13 mouse cellular contexts compared by ENCODE assay signal in genomic region chr1:88217144-88217543, GRCm38 (mm10). TPM values are rescaled to one million over a fixed set of nuclear protein-coding genes. Genes with fewer than 3 reads are reported as not detected.
A peak's percentile ranks its signal among the peaks of the same experiment; 100 is the strongest.
DNase-seq lines count a peak whose midpoint lies in the region; ATAC-seq and TF ChIP-seq lines count a peak whose summit lies in the region.
"Had no signal": no experiment of that assay in that cellular context is flagged by ENCODE, and none has a peak within 500 bp of the region (broad histone marks: within the 10 kb centered on the region; RNA-seq: fewer than 3 reads in every experiment).

No protein-coding gene starts in this region.

- intact Hi-C loops in heart, postnatal 14 days (cut with DNase I): no loop called here
- intact Hi-C loops in gastrocnemius, postnatal 14 days (cut with DNase I; ENCODE audit: low total_unique reads): no loop called here

- H3K9ac ChIP-seq in limb, embryonic 11.5 days (ENCODE audit: low read length): no peak overlapping the region
- H3K9ac ChIP-seq: embryonic facial prominence, embryonic 15.5 days; liver, embryonic 12.5 days had no signal

- no peaks in the 10 kb centered on the region for H3K36me3 ChIP-seq in G1E (replicated peaks)
- no peaks in the 10 kb centered on the region for H3K36me3 ChIP-seq in limb, embryonic 11.5 days (ENCODE audit: control insufficient read depth, insufficient read depth, low read length)
- H3K36me3 ChIP-seq: embryonic facial prominence, embryonic 15.5 days; liver, embryonic 12.5 days had no signal

- WGBS in limb, embryonic 11.5 days: 68% methylated on average over 2 of the region's 2 CpGs

- no peak overlapping the region for H3K4me3 ChIP-seq in G1E (ENCODE audit: low read depth, low read length)
- H3K4me3 ChIP-seq in limb, embryonic 11.5 days (ENCODE audit: low read depth, low read length): no peak overlapping the region
- H3K4me3 ChIP-seq: embryonic facial prominence, embryonic 15.5 days; liver, embryonic 12.5 days had no signal

- no peaks in the 10 kb centered on the region for H3K9me3 ChIP-seq in G1E (replicated peaks)
- peaks cover 51% of the 10 kb centered on the region for H3K9me3 ChIP-seq in limb, embryonic 11.5 days (ENCODE audit: control insufficient read depth, low read length)

- no peak overlapping the region for H3K4me2 ChIP-seq in limb, embryonic 11.5 days (ENCODE audit: low read depth, severe bottlenecking)
- H3K4me2 ChIP-seq: embryonic facial prominence, embryonic 15.5 days; liver, embryonic 12.5 days had no signal

- H3K27me3 ChIP-seq in G1E (ENCODE audit: insufficient read depth, low read length): no peaks in the 10 kb centered on the region
- no peaks in the 10 kb centered on the region for H3K27me3 ChIP-seq in limb, embryonic 11.5 days (ENCODE audit: control insufficient read depth, insufficient read depth, low read length)
- H3K27me3 ChIP-seq: embryonic facial prominence, embryonic 15.5 days; liver, embryonic 12.5 days had no signal

- ATAC-seq in G1E (ENCODE audit: extremely low read depth, insufficient number of reproducible peaks, low FRiP score, poor library complexity, severe bottlenecking): no peak
- no peak for ATAC-seq in limb, embryonic 11.5 days (ENCODE audit: insufficient number of reproducible peaks, low FRiP score, low TSS enrichment, low read depth)
- ATAC-seq: liver, embryonic 12.5 days had no signal

- peak; percentile 4 for DNase-seq in heart, adult 8-10 months (ENCODE audit: low spot score)
- DNase-seq in heart, postnatal 14 days: no peak
- peak; percentile 9 for DNase-seq in lung, postnatal 10 days
- DNase-seq in lung, postnatal 25 days (ENCODE audit: low spot score): no peak
- DNase-seq in G1E (ENCODE audit: low spot score): no peak
- peak; percentile 40 for DNase-seq in limb, embryonic 11.5 days (ENCODE audit: low spot score)
- DNase-seq in gastrocnemius, postnatal 14 days: no peak
- no peak for DNase-seq in cerebellum, postnatal 36 days

- no peaks in the 10 kb centered on the region for H3K4me1 ChIP-seq in G1E (ENCODE audit: insufficient read depth, low read depth, low read length)
- H3K4me1 ChIP-seq in limb, embryonic 11.5 days (ENCODE audit: control insufficient read depth, insufficient read depth, low read length): no peaks in the 10 kb centered on the region
- H3K4me1 ChIP-seq: embryonic facial prominence, embryonic 15.5 days; liver, embryonic 12.5 days had no signal

- 0 out of 2 replicates have a peak, but pooled peaks have one; percentile 13 for TF ChIP-seq CTCF in G1E (IDR thresholded peaks at IDR 0.05; ENCODE audit: low read depth, low read length)

- H3K27ac ChIP-seq in limb, embryonic 11.5 days (replicated peaks; ENCODE audit: low read depth, low read length): no peak overlapping the region
- H3K27ac ChIP-seq: embryonic facial prominence, embryonic 15.5 days; liver, embryonic 12.5 days had no signal

RNA-seq across cellular contexts. Expression of gene Ugt1a1, which starts 5.4 kb away (rescaled TPM):
- not detected for total RNA-seq in heart, adult 8-10 months (2022)
- not detected for total RNA-seq in heart, postnatal 14 days (2021)
- total RNA-seq in G1E (2014; fragmentation: Nextera tagmentation): not detected in 2 replicates
- 0.06 and 0.22 TPM in 2 replicates for total RNA-seq in G1E (2017)
- polyA plus RNA-seq in G1E (2012): not detected in 2 replicates
- not detected in 2 replicates for polyA plus RNA-seq in limb, embryonic 11.5 days (2014; fragmentation: Nextera tagmentation; extraction: Ambion mirVana)
- total RNA-seq in gastrocnemius, postnatal 14 days (2021): under 1 TPM in 1 of 2 experiments, not detected in 1; 0.12 TPM
- total RNA-seq: hematopoietic stem cell, adult 5-6 weeks; layer of hippocampus, postnatal 14 days had no signal
- polyA plus RNA-seq: liver, embryonic 12.5 days had no signal

RNA-seq across cellular contexts. Expression of gene Mroh2a, which starts 9.6 kb away (rescaled TPM):
- total RNA-seq in heart, adult 8-10 months (2022): under 1 TPM in 1 of 4 experiments, not detected in 3; 0.35 TPM
- under 1 TPM; 0.07 to 0.15 TPM for total RNA-seq in heart, postnatal 14 days (2021)
- not detected in 2 replicates for total RNA-seq in G1E (2014; fragmentation: Nextera tagmentation)
- 0.23 and 0.49 TPM in 2 replicates for total RNA-seq in G1E (2017)
- polyA plus RNA-seq in G1E (2012): not detected in 2 replicates
- polyA plus RNA-seq in limb, embryonic 11.5 days (2014; fragmentation: Nextera tagmentation; extraction: Ambion mirVana): 1.6 and 1.9 TPM in 2 replicates
- not detected for total RNA-seq in gastrocnemius, postnatal 14 days (2021)
- total RNA-seq: gastrocnemius, adult 18-20 months had no signal

RNA-seq across cellular contexts. Expression of gene Dnajb3, which starts 11.6 kb away (rescaled TPM):
- under 1 TPM; 0.26 to 0.60 (median 0.41) TPM for total RNA-seq in heart, adult 8-10 months (2022)
- total RNA-seq in heart, postnatal 14 days (2021): under 1 TPM; 0.45 to 0.56 TPM
- total RNA-seq in G1E (2014; fragmentation: Nextera tagmentation) (not detected in 2 replicates), G1E (2017) (0.16 TPM in 1 of 2 replicates, not detected in the other)
- polyA plus RNA-seq in G1E (2012): not detected in 2 replicates
- polyA plus RNA-seq in limb, embryonic 11.5 days (2014; fragmentation: Nextera tagmentation; extraction: Ambion mirVana): 10.7 and 12.8 TPM in 2 replicates
- total RNA-seq in gastrocnemius, postnatal 14 days (2021): under 1 TPM; 0.22 to 0.39 TPM
- total RNA-seq: gastrocnemius, adult 18-20 months; hematopoietic stem cell, adult 5-6 weeks had no signal

RNA-seq across cellular contexts. Expression of gene Ugt1a2, which starts 16.7 kb away (rescaled TPM):
- total RNA-seq in heart, adult 8-10 months (2022): under 1 TPM in 1 of 4 experiments, not detected in 3; 0.12 TPM
- not detected for total RNA-seq in heart, postnatal 14 days (2021)
- total RNA-seq in G1E (2014; fragmentation: Nextera tagmentation) (not detected in 2 replicates), G1E (2017) (0.05 TPM in 1 of 2 replicates, not detected in the other)
- polyA plus RNA-seq in G1E (2012): not detected in 2 replicates
- polyA plus RNA-seq in limb, embryonic 11.5 days (2014; fragmentation: Nextera tagmentation; extraction: Ambion mirVana): not detected in 2 replicates
- not detected for total RNA-seq in gastrocnemius, postnatal 14 days (2021)
- total RNA-seq: hematopoietic stem cell, adult 5-6 weeks; layer of hippocampus, postnatal 14 days had no signal
- polyA plus RNA-seq: embryonic facial prominence, embryonic 15.5 days; liver, embryonic 12.5 days had no signal

RNA-seq across cellular contexts. Expression of gene Ugt1a5, which starts 51.3 kb away (rescaled TPM):
- under 1 TPM in 3 of 4 experiments, not detected in 1; 0.12 to 0.26 (median 0.22) TPM for total RNA-seq in heart, adult 8-10 months (2022)
- total RNA-seq in heart, postnatal 14 days (2021): under 1 TPM; 0.34 to 0.50 TPM
- total RNA-seq in G1E (2014; fragmentation: Nextera tagmentation) (not detected in 2 replicates), G1E (2017) (0.05 TPM in 1 of 2 replicates, not detected in the other)
- not detected in 2 replicates for polyA plus RNA-seq in G1E (2012)
- polyA plus RNA-seq in limb, embryonic 11.5 days (2014; fragmentation: Nextera tagmentation; extraction: Ambion mirVana): not detected in 2 replicates
- under 1 TPM; 0.14 to 0.33 TPM for total RNA-seq in gastrocnemius, postnatal 14 days (2021)
- total RNA-seq: layer of hippocampus, postnatal 14 days had no signal
- polyA plus RNA-seq: embryonic facial prominence, embryonic 15.5 days; liver, embryonic 12.5 days had no signal

Comparison
In these comparisons a context has a peak if more than half of its experiments do, and no peak if none do; other contexts are left out.
1. DNase-seq: peak in heart, adult 8-10 months (single experiment), lung, postnatal 10 days (single experiment) and limb, embryonic 11.5 days (single experiment); none in heart, postnatal 14 days (0 of 2), lung, postnatal 25 days (single experiment), G1E (single experiment), gastrocnemius, postnatal 14 days (single experiment) and cerebellum, postnatal 36 days (0 of 2).